Mouse (Mus musculus): Measurements from ENCODE around the gene Ptprcap.

The Ptprcap gene

GRCm38 (mm10) chr19:4147782-4148490, 5.5 kb upstream of the Ptprcap start:
- DNase-seq (ENCODE audit: low read depth, low spot score): no peak

- DNase-seq (ENCODE audit: low read depth, low spot score): peak; percentile 96
These were observed 5.0 kb upstream of the Ptprcap start, which contains the start of gene Coro1b for GRCm38 (mm10) chr19:4148491-4148806. Gene Coro1b (plus strand): TSS chr19:4148619.

GRCm38 (mm10) chr19:4148819-4149218, 4.6 kb upstream of the Ptprcap start:
- DNase-seq (ENCODE audit: low read depth, low spot score): no peak

GRCm38 (mm10) chr19:4149283-4149682, 4.1 kb upstream of the Ptprcap start:
- no peak for DNase-seq (ENCODE audit: low read depth, low spot score)

GRCm38 (mm10) chr19:4149764-4150461, 3.5 kb upstream of the Ptprcap start:
- DNase-seq (ENCODE audit: low read depth, low spot score): no peak

- DNase-seq (ENCODE audit: low read depth, low spot score): no peak
These were observed 2.6 kb upstream of the Ptprcap start for GRCm38 (mm10) chr19:4150567-4151487.

- no peak for DNase-seq (ENCODE audit: low read depth, low spot score)
These were observed 1.9 kb upstream of the Ptprcap start for GRCm38 (mm10) chr19:4151488-4151860.

- DNase-seq (ENCODE audit: low read depth, low spot score): no peak
These were observed 1.5 kb upstream of the Ptprcap start for GRCm38 (mm10) chr19:4151898-4152297.

GRCm38 (mm10) chr19:4152445-4153231, 766 bp upstream of the Ptprcap start:
- no peak for DNase-seq (ENCODE audit: low read depth, low spot score)

GRCm38 (mm10) chr19:4154437-4155222, 1.2 kb downstream of the Ptprcap start:
- no peak for DNase-seq (ENCODE audit: low read depth, low spot score)

GRCm38 (mm10) chr19:4155223-4156072, 2.0 kb downstream of the Ptprcap start:
- DNase-seq (ENCODE audit: low read depth, low spot score): no peak

GRCm38 (mm10) chr19:4156073-4156579, 2.7 kb downstream of the Ptprcap start:
- DNase-seq (ENCODE audit: low read depth, low spot score): no peak

GRCm38 (mm10) chr19:4156771-4157170, 3.4 kb downstream of the Ptprcap start:
- no peak for DNase-seq (ENCODE audit: low read depth, low spot score)

GRCm38 (mm10) chr19:4159049-4159448, 5.6 kb downstream of the Ptprcap start:
- no peak for DNase-seq (ENCODE audit: low read depth, low spot score)

- DNase-seq (ENCODE audit: low read depth, low spot score): peak; percentile 99
These were observed 9.5 kb downstream of the Ptprcap start, which contains the start of gene Rps6kb2 for GRCm38 (mm10) chr19:4162646-4163542. Gene Rps6kb2 (minus strand): TSS chr19:4163354.

GRCm38 (mm10) chr19:4163543-4163887, 10.1 kb downstream of the Ptprcap start:
- no peak for DNase-seq (ENCODE audit: low read depth, low spot score)

GRCm38 (mm10) chr19:4164100-4164499, 10.7 kb downstream of the Ptprcap start:
- DNase-seq (ENCODE audit: low read depth, low spot score): no peak

GRCm38 (mm10) chr19:4164721-4165120, 11.3 kb downstream of the Ptprcap start:
- no peak for DNase-seq (ENCODE audit: low read depth, low spot score)

Data from brain, adult 2 months (tissue).